Mouse (Mus musculus): ENCODE data around the gene Tbc1d1.

DNA sequence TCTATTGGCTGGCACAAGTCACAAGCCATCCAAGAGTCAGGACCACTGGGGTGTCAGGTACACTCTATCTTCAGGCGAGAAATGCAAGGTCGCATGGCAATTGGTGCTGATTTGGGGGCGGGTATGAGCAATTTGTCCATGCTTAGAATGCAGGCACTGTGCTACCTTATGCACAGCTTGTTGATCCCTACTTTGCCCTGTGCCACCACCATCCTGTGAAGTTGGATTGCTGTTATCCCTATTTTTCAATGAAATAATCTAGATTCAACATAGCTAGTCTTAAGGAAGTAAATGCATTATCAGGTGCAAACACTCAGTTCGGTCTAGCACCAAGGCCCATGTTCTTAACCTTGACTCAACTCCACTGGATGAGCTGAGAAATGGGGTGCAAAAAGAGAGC lies 244.6 kb downstream of the Tbc1d1 start:
- no peak for TF ChIP-seq ZC3H11A (IDR thresholded peaks at IDR 0.05; ENCODE audit: borderline replicate concordance, low read depth, low read length)
- no peak for TF ChIP-seq ZNF384 (IDR thresholded peaks at IDR 0.05; ENCODE audit: low read depth, low read length)
- no peak for TF ChIP-seq MAFK (IDR thresholded peaks at IDR 0.05; ENCODE audit: insufficient read depth, low read depth, low read length)
- TF ChIP-seq HCFC1 (IDR thresholded peaks at IDR 0.05; ENCODE audit: borderline replicate concordance, insufficient read depth, low read length), result no peak

All from ES-E14 (cell line).